Mouse (Mus musculus): ENCODE data around the gene Ssh3. TPM values are rescaled to one million over a fixed set of nuclear protein-coding genes. Genes with fewer than 3 reads are reported as not detected.
A peak's percentile ranks its signal among the peaks of the same experiment; 100 is the strongest.

The Ssh3 gene
- polyA plus RNA-seq, 1 experiment from 2014 or later = 3.1 TPM

- 56% methylated on average over 7 of the region's 7 CpGs for WGBS (ENCODE audit: insufficient replicate concordance)
- no peak overlapping the region for H3K27ac ChIP-seq (ENCODE audit: low read depth, low read length)
- peak overlapping the region; percentile 93 for H3K4me2 ChIP-seq
- peak overlapping the region; percentile 63 for H3K4me3 ChIP-seq (ENCODE audit: low read depth, low read length)
- H3K36me3 ChIP-seq (ENCODE audit: control insufficient read depth, insufficient read depth, low read length) = peaks cover 24% of the 10 kb centered on the region
- H3K9me3 ChIP-seq (replicated peaks; ENCODE audit: control insufficient read depth, low read length) = no peaks in the 10 kb centered on the region
- H3K4me1 ChIP-seq (ENCODE audit: control insufficient read depth, insufficient read depth, low read length) = no peaks in the 10 kb centered on the region
- H3K27me3 ChIP-seq (ENCODE audit: control insufficient read depth, insufficient read depth, low read length) = peaks cover 3% of the 10 kb centered on the region
- ATAC-seq (replicated peaks; ENCODE audit: insufficient number of reproducible peaks, low FRiP score, low TSS enrichment) = no peak
- no peak overlapping the region for H3K9ac ChIP-seq (ENCODE audit: low read depth, low read length)
These were observed 14.7 kb upstream of the Ssh3 start for GRCm38 (mm10) chr19:4283653-4284052.

- Histone ChIP-seq H3K36me3 (ENCODE audit: control insufficient read depth, insufficient read depth, low read length) (peaks cover 20% of the 10 kb centered on the region), H3K9ac (ENCODE audit: low read depth, low read length) (peak within 1 kb of the TSS; percentile 66), H3K4me2 (peak within 1 kb of the TSS; percentile 93), H3K27ac (ENCODE audit: low read depth, low read length) (no peak within 1 kb of the TSS), H3K4me3 (ENCODE audit: low read depth, low read length) (peak within 1 kb of the TSS; percentile 63), H3K27me3 (ENCODE audit: control insufficient read depth, insufficient read depth, low read length) (peaks cover 3% of the 10 kb centered on the region), H3K9me3 (replicated peaks; ENCODE audit: control insufficient read depth, low read length) (no peaks in the 10 kb centered on the region), H3K4me1 (ENCODE audit: control insufficient read depth, insufficient read depth, low read length) (no peaks in the 10 kb centered on the region)
- ATAC-seq (replicated peaks; ENCODE audit: insufficient number of reproducible peaks, low FRiP score, low TSS enrichment) = peak; percentile 80
- under 1% methylated on average over 43 of the region's 50 CpGs for WGBS (ENCODE audit: insufficient replicate concordance)
These were observed 14.0 kb upstream of the Ssh3 start, which contains the start of gene Ankrd13d for GRCm38 (mm10) chr19:4282898-4283553. Gene Ankrd13d, minus strand, starts transcription at chr19:4283137.

- ATAC-seq (replicated peaks; ENCODE audit: insufficient number of reproducible peaks, low FRiP score, low TSS enrichment) = no peak
- 86% methylated on average over 9 of the region's 9 CpGs for WGBS (ENCODE audit: insufficient replicate concordance)
- no peaks in the 10 kb centered on the region for H3K9me3 ChIP-seq (replicated peaks; ENCODE audit: control insufficient read depth, low read length)
- peaks cover 3% of the 10 kb centered on the region for H3K27me3 ChIP-seq (ENCODE audit: control insufficient read depth, insufficient read depth, low read length)
- H3K4me1 ChIP-seq (ENCODE audit: control insufficient read depth, insufficient read depth, low read length) = no peaks in the 10 kb centered on the region
- H3K4me3 ChIP-seq (ENCODE audit: low read depth, low read length) = no peak overlapping the region
- H3K27ac ChIP-seq (ENCODE audit: low read depth, low read length) = no peak overlapping the region
- no peak overlapping the region for H3K9ac ChIP-seq (ENCODE audit: low read depth, low read length)
- no peak overlapping the region for H3K4me2 ChIP-seq
- no peaks in the 10 kb centered on the region for H3K36me3 ChIP-seq (ENCODE audit: control insufficient read depth, insufficient read depth, low read length)
These were observed 11.4 kb upstream of the Ssh3 start for GRCm38 (mm10) chr19:4280425-4280824.

- WGBS (ENCODE audit: insufficient replicate concordance) = 90% methylated on average over 1 of the region's 1 CpGs
- H3K4me2 ChIP-seq = no peak overlapping the region
- H3K36me3 ChIP-seq (ENCODE audit: control insufficient read depth, insufficient read depth, low read length) = no peaks in the 10 kb centered on the region
- H3K4me3 ChIP-seq (ENCODE audit: low read depth, low read length) = no peak overlapping the region
- no peak overlapping the region for H3K9ac ChIP-seq (ENCODE audit: low read depth, low read length)
- no peak overlapping the region for H3K27ac ChIP-seq (ENCODE audit: low read depth, low read length)
- peaks cover 3% of the 10 kb centered on the region for H3K27me3 ChIP-seq (ENCODE audit: control insufficient read depth, insufficient read depth, low read length)
- ATAC-seq (replicated peaks; ENCODE audit: insufficient number of reproducible peaks, low FRiP score, low TSS enrichment) = no peak
- no peaks in the 10 kb centered on the region for H3K4me1 ChIP-seq (ENCODE audit: control insufficient read depth, insufficient read depth, low read length)
- no peaks in the 10 kb centered on the region for H3K9me3 ChIP-seq (replicated peaks; ENCODE audit: control insufficient read depth, low read length)
These were observed 10.5 kb upstream of the Ssh3 start for GRCm38 (mm10) chr19:4279487-4279886.

- Histone ChIP-seq H3K9me3 (replicated peaks; ENCODE audit: control insufficient read depth, low read length) (no peaks in the 10 kb centered on the region), H3K9ac (ENCODE audit: low read depth, low read length) (no peak overlapping the region), H3K4me1 (ENCODE audit: control insufficient read depth, insufficient read depth, low read length) (0 out of 2 replicates have a peak, but pooled peaks cover 4% of the 10 kb centered on the region), H3K27me3 (ENCODE audit: control insufficient read depth, insufficient read depth, low read length) (peaks cover 37% of the 10 kb centered on the region), H3K4me3 (ENCODE audit: low read depth, low read length) (no peak overlapping the region), H3K27ac (ENCODE audit: low read depth, low read length) (no peak overlapping the region), H3K36me3 (ENCODE audit: control insufficient read depth, insufficient read depth, low read length) (no peaks in the 10 kb centered on the region), H3K4me2 (no peak overlapping the region)
- 86% methylated on average over 11 of the region's 11 CpGs for WGBS (ENCODE audit: insufficient replicate concordance)
- ATAC-seq (replicated peaks; ENCODE audit: insufficient number of reproducible peaks, low FRiP score, low TSS enrichment) = no peak
These were observed 2.0 kb upstream of the Ssh3 start for GRCm38 (mm10) chr19:4270972-4271371.

- Histone ChIP-seq H3K4me1 (ENCODE audit: control insufficient read depth, insufficient read depth, low read length) (0 out of 2 replicates have a peak, but pooled peaks cover 4% of the 10 kb centered on the region), H3K4me2 (no peak overlapping the region), H3K9ac (ENCODE audit: low read depth, low read length) (no peak overlapping the region), H3K27me3 (ENCODE audit: control insufficient read depth, insufficient read depth, low read length) (peaks cover 38% of the 10 kb centered on the region), H3K9me3 (replicated peaks; ENCODE audit: control insufficient read depth, low read length) (no peaks in the 10 kb centered on the region), H3K4me3 (ENCODE audit: low read depth, low read length) (no peak overlapping the region), H3K36me3 (ENCODE audit: control insufficient read depth, insufficient read depth, low read length) (no peaks in the 10 kb centered on the region), H3K27ac (ENCODE audit: low read depth, low read length) (no peak overlapping the region)
- WGBS (ENCODE audit: insufficient replicate concordance) = 52% methylated on average over 6 of the region's 6 CpGs
- no peak for ATAC-seq (replicated peaks; ENCODE audit: insufficient number of reproducible peaks, low FRiP score, low TSS enrichment)
These were observed 1.2 kb upstream of the Ssh3 start for GRCm38 (mm10) chr19:4270187-4270586.

GRCm38 (mm10) chr19:4265956-4266355 is 3.0 kb downstream of the Ssh3 start:
- H3K9me3 ChIP-seq (replicated peaks; ENCODE audit: control insufficient read depth, low read length) = no peaks in the 10 kb centered on the region
- 0 out of 2 replicates have a peak, but pooled peaks cover 4% of the 10 kb centered on the region for H3K4me1 ChIP-seq (ENCODE audit: control insufficient read depth, insufficient read depth, low read length)
- no peak overlapping the region for H3K27ac ChIP-seq (ENCODE audit: low read depth, low read length)
- H3K27me3 ChIP-seq (ENCODE audit: control insufficient read depth, insufficient read depth, low read length) = peaks cover 43% of the 10 kb centered on the region
- H3K4me2 ChIP-seq = no peak overlapping the region
- 54% methylated on average over 4 of the region's 4 CpGs for WGBS (ENCODE audit: insufficient replicate concordance)
- H3K4me3 ChIP-seq (ENCODE audit: low read depth, low read length) = no peak overlapping the region
- H3K36me3 ChIP-seq (ENCODE audit: control insufficient read depth, insufficient read depth, low read length) = no peaks in the 10 kb centered on the region
- ATAC-seq (replicated peaks; ENCODE audit: insufficient number of reproducible peaks, low FRiP score, low TSS enrichment) = no peak
- H3K9ac ChIP-seq (ENCODE audit: low read depth, low read length) = no peak overlapping the region

GRCm38 (mm10) chr19:4264171-4264780 is 4.7 kb downstream of the Ssh3 start:
- H3K9ac ChIP-seq (ENCODE audit: low read depth, low read length) = no peak overlapping the region
- ATAC-seq (replicated peaks; ENCODE audit: insufficient number of reproducible peaks, low FRiP score, low TSS enrichment) = no peak
- no peaks in the 10 kb centered on the region for H3K9me3 ChIP-seq (replicated peaks; ENCODE audit: control insufficient read depth, low read length)
- no peak overlapping the region for H3K27ac ChIP-seq (ENCODE audit: low read depth, low read length)
- no peak overlapping the region for H3K4me2 ChIP-seq
- H3K4me3 ChIP-seq (ENCODE audit: low read depth, low read length) = no peak overlapping the region
- WGBS (ENCODE audit: insufficient replicate concordance) = 84% methylated on average over 6 of the region's 6 CpGs
- H3K36me3 ChIP-seq (ENCODE audit: control insufficient read depth, insufficient read depth, low read length) = no peaks in the 10 kb centered on the region
- H3K27me3 ChIP-seq (ENCODE audit: control insufficient read depth, insufficient read depth, low read length) = peaks cover 27% of the 10 kb centered on the region
- H3K4me1 ChIP-seq (ENCODE audit: control insufficient read depth, insufficient read depth, low read length) = 0 out of 2 replicates have a peak, but pooled peaks cover 4% of the 10 kb centered on the region

All from heart, embryonic 11.5 days (tissue).